Mouse (Mus musculus) neutrophil, adult 59 days (primary cell): ENCODE results near the gene Prss21. TPM values are rescaled to one million over a fixed set of nuclear protein-coding genes. Genes with fewer than 3 reads are reported as not detected.

Source experiments
- total RNA-seq, 2 experiments: library from RNA; stranded (reverse); gene quantifications; 1 replicate in 1 of 2; 2 replicates in 1 of 2; pipeline ENCODE4 v1.2.4; 2023

Gene Prss21
- not detected for total RNA-seq

DNA sequence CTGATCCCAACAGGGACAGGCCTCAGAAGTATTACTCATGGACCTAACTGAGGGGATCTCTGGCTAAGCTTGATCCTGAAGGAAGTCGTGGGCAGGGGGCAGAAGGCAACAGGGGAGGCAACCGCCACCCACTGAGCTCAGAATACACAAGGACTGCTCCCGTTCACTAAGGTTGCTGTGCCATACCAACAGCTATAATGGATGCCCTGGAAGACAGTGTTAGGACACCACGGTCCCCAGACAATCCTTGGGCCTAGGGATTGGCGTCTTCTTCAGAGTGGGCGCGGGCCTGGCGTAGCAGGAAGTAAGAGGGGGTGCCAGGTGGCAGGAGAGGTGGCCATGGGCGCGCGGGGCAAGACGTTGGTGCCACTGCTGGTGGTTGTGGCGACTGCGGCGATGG, at the start of gene Prss21:
Prss21 (plus strand) TSS at position 301 of the 400 bp plus-strand sequence.

GRCm38 (mm10) chr17:23829064-23829619, 38.7 kb upstream of the Prss21 start, which contains the start of gene Elob:
TSS of gene Elob (minus strand) at chr17:23829136.

DNA sequence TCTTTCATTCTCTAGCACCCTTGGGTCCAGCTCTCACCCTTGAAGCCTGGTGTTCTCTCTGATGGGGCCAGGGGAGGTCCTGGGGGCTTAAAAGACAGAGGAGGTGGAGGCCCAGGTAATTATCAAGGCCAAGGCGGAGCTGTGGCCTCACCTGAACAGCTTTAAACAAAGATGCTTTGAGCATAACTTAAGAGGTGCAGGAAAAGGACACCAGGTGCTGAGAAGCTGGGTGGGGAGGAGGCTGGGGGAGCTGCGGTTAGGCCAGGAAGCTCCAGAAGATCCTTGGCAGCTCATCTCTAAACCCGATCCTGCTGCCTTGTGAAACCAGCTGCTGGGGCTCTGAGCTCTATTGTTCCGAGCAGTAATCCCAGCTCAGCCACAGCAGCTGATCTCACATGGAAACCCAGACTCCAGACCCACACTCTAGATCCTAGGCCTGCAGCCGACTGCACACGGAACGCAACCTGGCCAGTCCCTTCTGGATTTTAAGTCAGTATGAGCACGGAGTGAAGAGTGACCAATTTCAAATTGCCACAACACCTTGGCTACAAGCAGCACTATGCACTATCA, 31.8 kb upstream of the Prss21 start, which contains the start of gene Prss33:
Prss33 (minus strand) TSS at position 51 of the 570 bp plus-strand sequence.

DNA sequence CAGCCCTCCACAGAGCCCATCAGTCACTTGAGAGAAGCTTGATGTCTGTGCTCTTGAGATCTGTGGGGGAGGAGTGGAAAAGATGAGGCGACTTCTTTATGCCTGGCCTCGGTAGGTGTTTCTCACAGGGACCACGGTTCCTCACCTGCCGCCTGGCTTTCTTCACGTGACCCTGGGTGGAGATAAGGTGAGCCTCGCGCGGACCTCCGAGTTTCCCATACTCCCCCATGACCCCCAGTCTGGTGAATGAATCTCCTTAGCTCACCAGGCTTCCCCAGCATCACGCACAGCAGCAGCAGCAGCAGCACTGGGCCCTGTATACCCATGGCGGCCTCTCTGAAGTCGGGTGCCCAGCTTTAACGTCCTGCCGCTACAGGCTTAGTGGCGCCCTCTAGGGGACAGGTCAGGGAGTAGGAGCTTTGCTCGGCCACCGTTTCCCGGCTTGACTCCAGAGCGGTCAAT, 24.0 kb upstream of the Prss21 start, which contains the start of the genes Prss32 and Prss41:
Prss32 (plus strand) TSS at position 44 of the 462 bp plus-strand sequence.
Prss41 (minus strand) TSS at position 361 of the 462 bp plus-strand sequence.

GRCm38 (mm10) chr17:23880576-23880975, 12.7 kb downstream of the Prss21 start, which contains the start of the genes Dcpp1 and Dcpp2:
TSS of gene Dcpp1 (plus strand) at chr17:23880876.
TSS of gene Dcpp2 (plus strand) at chr17:23880880.

DNA sequence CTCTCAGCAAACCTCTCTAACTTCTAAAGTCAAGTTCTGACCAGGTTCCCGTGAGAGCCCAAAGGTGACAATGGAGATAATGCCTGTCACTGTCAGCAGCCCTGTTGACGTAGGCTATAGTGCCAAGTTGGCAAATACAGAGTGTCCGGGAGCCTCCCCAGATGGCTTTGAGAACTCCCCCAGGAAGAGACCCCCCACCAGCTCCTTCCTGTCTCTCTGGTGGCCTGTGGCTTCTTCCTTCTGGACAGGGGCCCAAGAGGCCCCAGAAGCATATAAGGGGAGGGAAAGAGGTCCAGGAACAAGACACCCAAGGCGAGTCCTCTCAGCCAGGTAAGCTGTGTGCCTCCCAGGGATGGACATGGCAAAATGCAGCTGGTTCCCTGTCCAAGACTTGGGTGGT, 49.3 kb downstream of the Prss21 start, which contains the start of gene Dcpp3:
Dcpp3 (plus strand) TSS at position 301 of the 400 bp plus-strand sequence.

Other genes starting within 250 kb of the Prss21 start
- 100 to 1,000 TPM; 161 to 190 TPM for gene Mmp25, start 222.8 kb upstream of the Prss21 start, total RNA-seq
- gene Bicdl2, start 207.6 kb upstream of the Prss21 start, total RNA-seq: 1 to 10 TPM; 2.6 to 2.8 TPM
- gene Hcfc1r1, start 194.5 kb upstream of the Prss21 start, total RNA-seq: 10 to 100 TPM; 48.9 to 58.6 TPM
- 10 to 100 TPM; 17.9 to 22.9 TPM for gene Thoc6, start 194.2 kb upstream of the Prss21 start, total RNA-seq
- 1 to 10 TPM; 4.0 to 4.9 TPM for gene Tnfrsf12a, start 190.6 kb upstream of the Prss21 start, total RNA-seq
- not detected for gene Cldn6, start 188.8 kb upstream of the Prss21 start, total RNA-seq
- gene Cldn9, start 184.0 kb upstream of the Prss21 start, total RNA-seq: not detected
- gene 1520401A03Rik, start 145.3 kb upstream of the Prss21 start, total RNA-seq: not detected
- 10 to 100 TPM; 39.0 to 46.1 TPM for gene Pkmyt1, start 141.7 kb upstream of the Prss21 start, total RNA-seq
- 1 to 10 TPM; 2.8 to 4.6 TPM for gene Paqr4, start 127.2 kb upstream of the Prss21 start, total RNA-seq
- not detected for gene Kremen2, start 122.2 kb upstream of the Prss21 start, total RNA-seq
- gene Flywch1, start 96.5 kb upstream of the Prss21 start, total RNA-seq: 1 to 10 TPM; 6.5 to 7.1 TPM
- not detected for gene Flywch2, start 82.0 kb upstream of the Prss21 start, total RNA-seq
- gene Srrm2, start 77.5 kb upstream of the Prss21 start, total RNA-seq: 100 to 1,000 TPM; 541 to 597 TPM
- 100 to 1,000 TPM; 152 to 189 TPM for gene Elob, start 38.9 kb upstream of the Prss21 start, total RNA-seq
- not detected for gene Prss33, start 32.0 kb upstream of the Prss21 start, total RNA-seq
- gene Prss32, start 24.2 kb upstream of the Prss21 start, total RNA-seq: not detected
- gene Prss41, start 23.9 kb upstream of the Prss21 start, total RNA-seq: not detected
- gene Dcpp1, start 12.8 kb downstream of the Prss21 start, total RNA-seq: not detected
- not detected for gene Dcpp2, start 12.8 kb downstream of the Prss21 start, total RNA-seq
- not detected for gene Dcpp3, start 49.4 kb downstream of the Prss21 start, total RNA-seq
- gene Sbp, start 73.6 kb downstream of the Prss21 start, total RNA-seq: not detected
- not detected for gene Sbpl, start 87.2 kb downstream of the Prss21 start, total RNA-seq
- not detected for gene Prss30, start 112.5 kb downstream of the Prss21 start, total RNA-seq
- gene Prss22, start 130.0 kb downstream of the Prss21 start, total RNA-seq: under 1 TPM in 1 of 2 experiments, not detected in 1; 0.36 TPM
- not detected for gene Prss27, start 170.1 kb downstream of the Prss21 start, total RNA-seq
- 10 to 100 TPM; 10.3 to 13.5 TPM for gene Kctd5, start 205.4 kb downstream of the Prss21 start, total RNA-seq